Mouse (Mus musculus): ENCODE results near the gene Ly86. TPM values are rescaled to one million over a fixed set of nuclear protein-coding genes. Genes with fewer than 3 reads are reported as not detected.
A peak's percentile ranks its signal among the peaks of the same experiment; 100 is the strongest.

Gene Ly86
- polyA plus RNA-seq (2015; fragmentation: Nextera tagmentation; extraction: Ambion mirVana): 6.3 and 6.9 TPM in 2 replicates

- no peak for ATAC-seq (ENCODE audit: insufficient number of reproducible peaks, insufficient read depth, low FRiP score, low TSS enrichment, low read depth)
- Histone ChIP-seq H3K9me3 (no peaks in the 10 kb centered on the region; the same call in 1 of the 2 replicates), H3K4me2 (no peak within 1 kb of the TSS), H3K27ac (peak within 1 kb of the TSS; percentile 28), H3K9ac (no peak within 1 kb of the TSS), H3K4me3 (no peak within 1 kb of the TSS), H3K36me3 (no peaks in the 10 kb centered on the region), H3K4me1 (peaks cover 9% of the 10 kb centered on the region; the same call in 1 of the 2 replicates), H3K27me3 (no peaks in the 10 kb centered on the region)
- 79% methylated on average over 28 of the region's 28 CpGs for WGBS
Measured at GRCm38 (mm10) chr13:37344909-37345772, at the start of gene Ly86. Ly86 (plus strand) TSS chr13:37345208.

GRCm38 (mm10) chr13:37297886-37298285 lies 47.1 kb upstream of the Ly86 start:
- Histone ChIP-seq H3K4me3 (no peak overlapping the region), H3K4me2 (no peak overlapping the region), H3K36me3 (no peaks in the 10 kb centered on the region), H3K9ac (no peak overlapping the region), H3K9me3 (no peaks in the 10 kb centered on the region), H3K4me1 (no peaks in the 10 kb centered on the region), H3K27me3 (no peaks in the 10 kb centered on the region), H3K27ac (no peak overlapping the region)
- WGBS: 76% methylated on average over 5 of the region's 5 CpGs
- no peak for ATAC-seq (ENCODE audit: insufficient number of reproducible peaks, insufficient read depth, low FRiP score, low TSS enrichment, low read depth)

GRCm38 (mm10) chr13:37298856-37299255 lies 46.2 kb upstream of the Ly86 start:
- Histone ChIP-seq H3K9ac (no peak overlapping the region), H3K9me3 (no peaks in the 10 kb centered on the region), H3K4me2 (no peak overlapping the region), H3K27ac (no peak overlapping the region), H3K4me1 (no peaks in the 10 kb centered on the region), H3K27me3 (no peaks in the 10 kb centered on the region), H3K4me3 (no peak overlapping the region), H3K36me3 (no peaks in the 10 kb centered on the region)
- 45% methylated on average over 1 of the region's 1 CpGs for WGBS
- no peak for ATAC-seq (ENCODE audit: insufficient number of reproducible peaks, insufficient read depth, low FRiP score, low TSS enrichment, low read depth)

GRCm38 (mm10) chr13:37302877-37303276 lies 42.1 kb upstream of the Ly86 start:
- no peaks in the 10 kb centered on the region for H3K36me3 ChIP-seq
- no peak overlapping the region for H3K4me3 ChIP-seq
- no peak for ATAC-seq (ENCODE audit: insufficient number of reproducible peaks, insufficient read depth, low FRiP score, low TSS enrichment, low read depth)
- no peaks in the 10 kb centered on the region for H3K9me3 ChIP-seq
- no peak overlapping the region for H3K27ac ChIP-seq
- H3K27me3 ChIP-seq: no peaks in the 10 kb centered on the region
- 40% methylated on average over 5 of the region's 5 CpGs for WGBS
- H3K4me1 ChIP-seq: no peaks in the 10 kb centered on the region
- H3K9ac ChIP-seq: no peak overlapping the region
- no peak overlapping the region for H3K4me2 ChIP-seq

GRCm38 (mm10) chr13:37308006-37308405 lies 37.0 kb upstream of the Ly86 start:
- no peak overlapping the region for H3K4me3 ChIP-seq
- H3K9ac ChIP-seq: no peak overlapping the region
- no peaks in the 10 kb centered on the region for H3K36me3 ChIP-seq
- H3K27ac ChIP-seq: no peak overlapping the region
- H3K4me2 ChIP-seq: no peak overlapping the region
- peaks cover 13% of the 10 kb centered on the region for H3K27me3 ChIP-seq
- WGBS: 67% methylated on average over 4 of the region's 4 CpGs
- peaks cover 12% of the 10 kb centered on the region for H3K4me1 ChIP-seq
- ATAC-seq (ENCODE audit: insufficient number of reproducible peaks, insufficient read depth, low FRiP score, low TSS enrichment, low read depth): no peak
- H3K9me3 ChIP-seq: no peaks in the 10 kb centered on the region

- Histone ChIP-seq H3K4me3 (no peak overlapping the region), H3K36me3 (no peaks in the 10 kb centered on the region), H3K9me3 (no peaks in the 10 kb centered on the region), H3K4me2 (no peak overlapping the region), H3K4me1 (peaks cover 12% of the 10 kb centered on the region), H3K27ac (no peak overlapping the region), H3K27me3 (peaks cover 19% of the 10 kb centered on the region), H3K9ac (no peak overlapping the region)
- no peak for ATAC-seq (ENCODE audit: insufficient number of reproducible peaks, insufficient read depth, low FRiP score, low TSS enrichment, low read depth)
- 58% methylated on average over 5 of the region's 5 CpGs for WGBS
Measured at GRCm38 (mm10) chr13:37309296-37309695, 35.7 kb upstream of the Ly86 start.

- Histone ChIP-seq H3K9me3 (no peaks in the 10 kb centered on the region), H3K4me1 (peaks cover 12% of the 10 kb centered on the region), H3K4me2 (no peak overlapping the region), H3K4me3 (no peak overlapping the region), H3K27ac (no peak overlapping the region), H3K9ac (no peak overlapping the region), H3K36me3 (no peaks in the 10 kb centered on the region), H3K27me3 (peaks cover 19% of the 10 kb centered on the region)
- no peak for ATAC-seq (ENCODE audit: insufficient number of reproducible peaks, insufficient read depth, low FRiP score, low TSS enrichment, low read depth)
- 40% methylated on average over 8 of the region's 8 CpGs for WGBS
Measured at GRCm38 (mm10) chr13:37310331-37310730, 34.7 kb upstream of the Ly86 start.

- Histone ChIP-seq H3K4me2 (peak overlapping the region; percentile 81), H3K9me3 (no peaks in the 10 kb centered on the region), H3K27me3 (peaks cover 19% of the 10 kb centered on the region), H3K36me3 (no peaks in the 10 kb centered on the region), H3K27ac (no peak overlapping the region), H3K4me1 (peaks cover 12% of the 10 kb centered on the region), H3K9ac (peak overlapping the region; percentile 70), H3K4me3 (peak overlapping the region; percentile 40)
- no peak for ATAC-seq (ENCODE audit: insufficient number of reproducible peaks, insufficient read depth, low FRiP score, low TSS enrichment, low read depth)
- 15% methylated on average over 27 of the region's 27 CpGs for WGBS
Measured at GRCm38 (mm10) chr13:37311555-37312221, 33.3 kb upstream of the Ly86 start.

- peak overlapping the region; percentile 70 for H3K9ac ChIP-seq
- no peak overlapping the region for H3K27ac ChIP-seq
- peak overlapping the region; percentile 81 for H3K4me2 ChIP-seq
- H3K4me3 ChIP-seq: peak overlapping the region; percentile 40
- WGBS: 2% methylated on average over 25 of the region's 25 CpGs
- ATAC-seq (ENCODE audit: insufficient number of reproducible peaks, insufficient read depth, low FRiP score, low TSS enrichment, low read depth): peak; percentile 88
- no peaks in the 10 kb centered on the region for H3K36me3 ChIP-seq
- H3K27me3 ChIP-seq: peaks cover 19% of the 10 kb centered on the region
- H3K4me1 ChIP-seq: peaks cover 12% of the 10 kb centered on the region
- no peaks in the 10 kb centered on the region for H3K9me3 ChIP-seq
Measured at GRCm38 (mm10) chr13:37312222-37312928, 32.6 kb upstream of the Ly86 start.

GRCm38 (mm10) chr13:37312951-37313350 lies 32.1 kb upstream of the Ly86 start:
- Histone ChIP-seq H3K4me2 (peak overlapping the region; percentile 81), H3K27me3 (peaks cover 19% of the 10 kb centered on the region), H3K9me3 (no peaks in the 10 kb centered on the region), H3K4me3 (no peak overlapping the region), H3K9ac (no peak overlapping the region), H3K27ac (no peak overlapping the region), H3K4me1 (peaks cover 12% of the 10 kb centered on the region), H3K36me3 (no peaks in the 10 kb centered on the region)
- ATAC-seq (ENCODE audit: insufficient number of reproducible peaks, insufficient read depth, low FRiP score, low TSS enrichment, low read depth): no peak
- 21% methylated on average over 4 of the region's 4 CpGs for WGBS

- H3K9me3 ChIP-seq: no peaks in the 10 kb centered on the region
- no peak overlapping the region for H3K4me2 ChIP-seq
- ATAC-seq (ENCODE audit: insufficient number of reproducible peaks, insufficient read depth, low FRiP score, low TSS enrichment, low read depth): no peak
- H3K4me3 ChIP-seq: no peak overlapping the region
- no peaks in the 10 kb centered on the region for H3K4me1 ChIP-seq
- no peaks in the 10 kb centered on the region for H3K27me3 ChIP-seq
- no peak overlapping the region for H3K9ac ChIP-seq
- 87% methylated on average over 3 of the region's 3 CpGs for WGBS
- no peak overlapping the region for H3K27ac ChIP-seq
- no peaks in the 10 kb centered on the region for H3K36me3 ChIP-seq
Measured at GRCm38 (mm10) chr13:37325504-37325903, 19.5 kb upstream of the Ly86 start.
